Mouse (Mus musculus) CD4-positive helper T cell, adult 2 months (primary cell): ENCODE results near the gene Trpc7.
A peak's percentile ranks its signal among the peaks of the same experiment; 100 is the strongest.

Source experiments
- DNase-seq: peaks from one replicate; pipeline ENCODE4 v3.0.0-alpha.2; 2012; ENCODE audit warnings: low read depth, missing footprints, low spot score

The Trpc7 gene

GRCm38 (mm10) chr13:56895893-56896292, at the start of gene Trpc7:
Gene Trpc7 (minus strand): TSS chr13:56895993.
- DNase-seq = no peak

GRCm38 (mm10) chr13:56939261-56939660, 43.5 kb upstream of the Trpc7 start:
- no peak for DNase-seq

DNA sequence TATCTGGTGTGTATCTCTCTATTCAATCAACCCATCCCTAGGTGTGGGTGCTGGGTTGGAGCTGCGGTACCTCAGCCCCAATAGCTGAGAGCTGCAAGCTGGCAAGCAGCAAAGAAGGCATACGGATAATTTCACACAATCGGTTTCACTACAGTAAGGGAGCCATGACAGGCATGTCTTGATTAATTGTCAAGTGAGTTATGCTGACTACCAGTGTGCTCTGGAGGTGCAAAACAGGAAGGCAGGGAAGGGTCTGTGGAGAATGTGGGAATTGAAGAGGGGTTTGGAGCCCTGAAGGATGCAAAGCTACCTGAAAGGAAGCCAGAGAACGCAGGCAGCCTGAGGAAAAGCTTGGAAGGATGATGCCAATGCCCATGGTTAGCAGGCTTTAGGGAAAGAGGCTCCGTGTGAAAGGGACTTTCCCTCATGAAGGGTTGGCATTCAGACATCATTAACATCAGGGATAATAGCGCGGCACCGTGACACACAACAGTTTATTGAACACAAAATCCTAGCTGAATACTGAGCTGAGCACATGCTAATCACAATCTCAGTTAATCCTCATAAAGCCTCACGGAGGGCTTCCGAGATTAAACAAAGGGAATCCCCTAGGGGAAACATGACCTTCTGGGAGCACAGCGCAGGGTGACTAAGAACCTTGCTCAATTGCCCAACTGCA, 38.2 kb upstream of the Trpc7 start:
- no peak for DNase-seq

DNA sequence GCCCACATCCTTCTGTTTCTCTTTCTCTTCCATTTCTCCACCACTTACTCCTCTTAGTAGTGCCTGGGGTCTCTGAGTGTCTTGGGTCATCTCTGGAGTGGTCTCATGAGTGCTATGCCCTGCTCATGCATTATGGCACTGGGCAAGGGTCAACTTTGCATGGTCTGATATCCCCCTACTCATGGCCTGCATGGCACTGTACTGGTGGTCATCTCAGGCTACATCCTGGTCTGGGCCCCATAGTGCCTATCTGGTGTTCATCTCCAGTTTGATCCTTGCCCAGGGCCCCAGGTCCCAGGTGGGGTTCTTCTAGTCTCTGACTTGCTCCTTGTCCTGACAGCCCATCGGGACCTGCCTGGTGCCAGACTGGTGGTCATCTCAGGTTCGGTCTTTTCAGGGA, 34.6 kb upstream of the Trpc7 start:
- DNase-seq = no peak

GRCm38 (mm10) chr13:56922976-56923375, 27.2 kb upstream of the Trpc7 start:
- DNase-seq = no peak

DNA sequence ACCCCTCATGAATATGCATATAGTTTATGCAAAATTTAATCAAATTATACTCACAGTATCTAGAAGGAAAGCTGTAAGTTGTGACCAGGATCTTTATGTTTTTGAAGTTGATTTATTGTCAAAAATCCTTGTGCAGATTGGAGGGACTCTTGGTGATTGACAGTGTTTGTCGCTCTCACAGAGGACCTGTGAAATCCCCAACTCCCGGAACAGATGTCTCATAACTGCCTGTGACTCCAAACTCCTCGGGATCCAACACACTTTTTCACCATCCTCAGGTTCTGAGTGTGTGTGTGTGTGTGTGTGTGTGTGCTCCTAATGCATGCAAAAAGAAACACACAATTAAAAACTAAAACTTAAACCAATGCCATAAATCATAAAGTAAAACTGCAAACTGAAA, 25.5 kb upstream of the Trpc7 start:
- no peak for DNase-seq

DNA sequence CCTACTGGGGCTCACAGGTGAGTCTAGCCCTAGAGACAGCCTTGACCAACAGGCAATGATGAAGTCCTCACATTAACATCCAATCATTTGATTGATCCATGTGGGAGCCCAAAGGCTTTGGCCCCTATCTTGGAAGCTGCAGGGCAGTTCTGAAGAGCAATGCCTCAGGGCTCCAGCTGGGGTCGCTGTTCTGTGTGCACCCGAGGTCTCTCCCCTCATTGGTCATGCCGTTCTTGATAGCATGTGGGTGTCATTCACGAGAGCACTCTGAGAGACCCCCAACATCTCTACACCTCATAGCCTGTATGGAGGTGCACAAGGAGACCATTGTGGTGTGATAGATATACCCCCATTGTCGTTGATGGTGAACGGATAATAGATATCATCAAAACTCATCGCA, 18.9 kb upstream of the Trpc7 start:
- DNase-seq = no peak

- no peak for DNase-seq
Measured at GRCm38 (mm10) chr13:56911093-56911492, 15.3 kb upstream of the Trpc7 start.

GRCm38 (mm10) chr13:56895386-56895785, 407 bp downstream of the Trpc7 start:
- DNase-seq = no peak

- DNase-seq = no peak
Measured at GRCm38 (mm10) chr13:56894543-56894942, 1.2 kb downstream of the Trpc7 start.

DNA sequence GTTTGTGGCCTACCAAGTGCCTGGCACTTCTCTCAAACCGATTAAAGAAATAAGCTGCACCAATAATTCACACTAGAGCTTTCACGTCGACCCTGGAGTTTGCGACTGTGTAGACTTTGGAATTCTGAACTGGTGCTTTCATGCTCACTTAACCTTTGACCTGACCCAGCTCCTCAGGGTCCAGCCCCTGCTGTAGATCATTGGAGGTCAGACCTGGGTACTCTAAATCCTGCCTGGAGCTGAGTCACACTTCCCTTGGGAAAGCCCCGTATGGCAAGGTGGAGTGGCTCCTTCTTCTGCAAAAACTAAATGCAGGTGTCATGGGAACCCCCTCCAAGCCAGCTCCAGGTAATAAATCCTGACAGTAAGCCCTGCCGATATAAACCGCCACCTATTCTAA, 5.9 kb downstream of the Trpc7 start:
- no peak for DNase-seq

GRCm38 (mm10) chr13:56882931-56883330, 12.9 kb downstream of the Trpc7 start:
- DNase-seq = no peak

DNA sequence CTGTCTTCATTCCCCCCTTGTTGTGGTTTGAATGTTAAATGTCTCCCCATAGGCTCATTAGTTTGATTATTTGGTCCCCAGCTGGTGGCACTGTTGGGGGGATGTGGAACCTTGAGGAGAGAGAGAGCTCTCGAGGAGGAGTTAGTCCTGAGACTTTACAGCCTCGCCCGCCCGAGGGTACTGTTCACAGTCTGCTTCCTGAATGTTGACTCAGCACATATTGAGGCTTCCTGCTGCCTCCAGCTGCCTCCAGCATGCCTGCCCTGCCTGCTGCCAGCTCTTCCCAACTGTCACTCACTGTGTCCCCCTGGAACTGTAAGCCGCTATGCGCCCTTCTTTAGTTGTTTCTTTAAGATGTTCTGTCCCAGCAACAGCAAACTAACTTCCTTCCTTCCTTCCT, 31.2 kb downstream of the Trpc7 start:
- DNase-seq = no peak

GRCm38 (mm10) chr13:56862011-56862410, 33.8 kb downstream of the Trpc7 start:
- DNase-seq = no peak

GRCm38 (mm10) chr13:56854506-56854905, 41.3 kb downstream of the Trpc7 start:
- DNase-seq = no peak

DNA sequence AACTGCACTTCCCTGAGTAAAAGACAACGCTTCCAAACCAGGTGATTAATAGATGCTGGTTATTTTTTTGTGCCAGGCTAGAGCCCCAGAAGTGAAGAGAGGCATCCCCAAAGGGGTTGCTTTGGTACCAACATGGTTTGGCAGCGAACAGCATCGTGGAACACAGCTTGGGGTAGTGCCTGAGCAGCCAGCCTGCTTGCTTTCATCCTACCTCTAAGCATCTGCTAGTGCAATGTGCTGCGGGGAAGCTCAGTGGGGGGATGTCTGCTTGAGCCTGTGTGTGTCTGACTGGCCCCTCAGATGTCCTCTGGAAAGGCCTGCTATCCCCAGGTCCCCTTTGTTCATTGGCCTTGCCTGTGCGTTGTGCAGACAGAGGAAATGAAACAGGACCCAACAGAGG, 42.4 kb downstream of the Trpc7 start:
- no peak for DNase-seq

- no peak for DNase-seq
Measured at GRCm38 (mm10) chr13:56845866-56846265, 49.9 kb downstream of the Trpc7 start.

- DNase-seq = no peak
Measured at GRCm38 (mm10) chr13:56815471-56815870, 80.3 kb downstream of the Trpc7 start.

DNA sequence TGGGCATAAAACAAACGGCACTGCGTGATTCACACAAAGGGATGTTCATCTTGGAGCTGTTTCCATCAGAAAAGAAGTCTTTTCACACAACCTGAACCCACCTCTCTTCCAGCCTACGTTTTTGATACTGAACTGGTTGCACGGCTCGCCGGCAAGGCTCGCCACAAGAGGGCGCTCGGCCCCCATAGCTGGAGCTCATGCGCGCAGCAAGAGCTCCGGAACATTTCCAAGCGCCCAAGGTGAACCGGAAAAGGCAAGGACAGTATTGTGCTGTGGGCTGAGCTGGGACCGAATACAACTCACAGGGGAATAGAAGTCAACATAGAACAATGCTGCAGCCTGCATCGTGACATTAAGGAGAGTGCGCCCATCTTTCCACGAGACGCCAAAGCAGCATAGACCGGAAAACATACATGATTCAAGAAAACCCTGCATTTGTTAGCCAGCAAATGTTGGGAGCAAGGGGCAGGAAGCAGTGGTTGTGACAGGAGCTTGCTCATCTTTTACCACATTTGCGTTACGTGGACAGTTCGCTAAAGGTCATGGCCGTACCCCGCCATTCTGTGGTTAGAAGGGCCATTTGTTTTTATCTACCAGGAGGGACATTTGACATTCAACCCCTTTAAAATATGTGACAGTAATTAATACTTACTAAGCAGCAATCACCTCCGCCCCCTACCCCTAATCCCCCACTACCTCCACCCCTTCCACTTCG, 88.9 kb downstream of the Trpc7 start:
- peak; percentile 59 for DNase-seq

DNA sequence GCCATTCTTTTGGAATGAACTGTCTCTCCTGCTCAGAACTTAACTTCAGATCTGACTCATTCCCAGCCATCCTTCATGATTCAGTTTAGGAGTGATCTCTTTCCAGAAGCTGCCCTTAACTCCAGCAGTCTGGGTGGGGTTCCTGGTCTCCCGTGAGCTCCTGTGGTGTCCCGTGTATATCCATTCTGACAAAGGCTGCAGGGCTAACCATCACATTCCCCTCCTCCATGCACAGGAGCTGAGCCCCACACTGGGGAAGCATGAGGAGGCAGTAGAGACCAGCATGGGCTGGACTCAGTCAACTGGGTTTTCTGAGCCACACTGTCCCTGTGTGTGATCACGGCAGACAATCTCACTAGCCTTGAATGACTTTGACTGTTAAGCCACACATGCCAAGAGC, 90.7 kb downstream of the Trpc7 start:
- DNase-seq = no peak

DNA sequence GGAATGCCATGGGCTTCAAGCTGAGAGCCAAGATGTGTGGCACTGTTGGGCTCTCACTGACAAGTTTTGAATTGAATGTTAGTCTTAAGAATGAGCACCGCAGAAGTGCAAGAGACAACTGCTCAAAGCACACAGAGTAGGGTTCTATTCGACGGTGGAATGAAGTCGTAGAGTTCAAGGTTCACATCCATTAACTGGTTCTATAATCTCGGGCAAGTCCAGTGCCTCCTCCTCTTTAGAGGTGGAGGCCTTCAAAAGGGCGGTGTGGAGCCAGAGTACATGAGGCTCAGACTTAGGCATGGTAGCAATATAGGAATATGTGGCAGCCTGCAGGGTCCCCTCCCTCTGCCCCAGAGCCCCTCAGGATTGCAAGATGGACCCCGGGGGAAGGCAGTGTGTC, 98.3 kb downstream of the Trpc7 start:
- no peak for DNase-seq

DNA sequence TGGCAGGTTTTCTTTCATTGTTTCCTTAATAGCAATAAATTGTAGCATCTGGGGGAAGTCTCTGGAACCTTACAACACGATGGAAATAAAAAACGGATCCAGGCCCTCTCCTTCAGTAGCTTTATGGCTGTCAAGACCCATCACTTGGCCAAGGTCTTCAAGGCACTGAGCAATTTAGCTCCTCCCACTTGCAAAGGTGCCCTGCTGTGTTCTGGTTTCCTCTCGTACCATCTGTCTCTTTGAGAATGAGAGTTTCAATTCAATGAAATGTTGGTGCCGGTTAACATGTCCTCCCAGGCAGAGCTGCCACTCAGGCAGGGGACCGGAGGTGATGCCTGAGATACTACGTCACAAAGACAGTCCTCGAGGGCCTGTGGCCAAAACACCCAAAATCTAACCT, 100.3 kb downstream of the Trpc7 start:
- DNase-seq = no peak

DNA sequence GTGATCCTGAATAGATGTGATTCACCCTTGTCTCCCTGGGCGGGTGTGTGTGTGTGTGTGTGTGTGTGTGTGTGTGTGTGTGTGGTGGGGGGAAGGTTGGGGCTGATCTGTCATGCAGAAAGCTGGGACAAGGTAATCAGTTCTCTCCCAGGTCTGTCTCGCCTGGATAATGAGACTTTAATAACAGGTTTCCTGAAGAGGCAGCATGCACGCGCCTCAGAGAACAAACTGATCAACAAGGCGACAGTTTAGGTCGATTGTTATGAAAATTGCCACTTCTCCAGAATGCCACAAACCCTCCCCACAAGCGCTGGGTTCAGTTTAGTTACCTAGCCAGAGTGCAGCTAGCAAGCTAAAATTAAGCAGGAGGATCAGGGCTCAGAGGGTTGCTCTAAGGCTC, 101.4 kb downstream of the Trpc7 start:
- no peak for DNase-seq
